Mouse (Mus musculus) adrenal gland, postnatal 25 days (tissue): ENCODE results near the gene Mob2. TPM values are rescaled to one million over a fixed set of nuclear protein-coding genes. Genes with fewer than 3 reads are reported as not detected.

Experiments
- DNase-seq: peaks from one replicate; pipeline ENCODE4 v3.0.0; 2021; ENCODE audit warnings: mixed read lengths
- long read RNA-seq: library from polyadenylated mRNA; stranded (forward); transcript quantifications from one replicate; pipeline ENCODE4 v2.0.0, GENCODE M21; 2021
- total RNA-seq: library from RNA; stranded (reverse); gene quantifications from 2 replicates; pipeline ENCODE4 v1.2.3, GENCODE M21; 2021

Mob2 gene
- total RNA-seq = 50.3 and 56.9 TPM in 2 replicates
- long read RNA-seq, transcript Mob2-201 (5 exons, 1,490 nt) = major isoform, 53 of 98 reads
- long read RNA-seq, transcript Mob2-204 (5 exons, 958 nt) = minor isoform, 5 of 98 reads
- long read RNA-seq, partial matches to known transcripts = 4 of 98 reads
- long read RNA-seq, other reads (novel, unspliced or antisense) = 34 of 98 reads

GRCm38 (mm10) chr7:142060931-142061565 lies at the start of gene Mob2:
Gene Mob2 (minus strand): TSS chr7:142061065.
- peak; percentile 91 for DNase-seq

GRCm38 (mm10) chr7:142104747-142105146 lies 43.9 kb upstream of the Mob2 start:
- no peak for DNase-seq

- DNase-seq = peak; percentile 84
Measured at GRCm38 (mm10) chr7:142097776-142098175, 36.9 kb upstream of the Mob2 start.

GRCm38 (mm10) chr7:142096701-142097100 lies 35.8 kb upstream of the Mob2 start:
- DNase-seq = no peak

GRCm38 (mm10) chr7:142095183-142095931 lies 34.5 kb upstream of the Mob2 start, which contains the start of gene Dusp8:
Gene Dusp8 (minus strand): TSS chr7:142095843.
- DNase-seq = peak; percentile 92

- DNase-seq = peak; percentile 46
Measured at GRCm38 (mm10) chr7:142094301-142095143, 33.7 kb upstream of the Mob2 start.

GRCm38 (mm10) chr7:142093696-142094240 lies 32.9 kb upstream of the Mob2 start:
- no peak for DNase-seq

- DNase-seq = no peak
Measured at GRCm38 (mm10) chr7:142092991-142093390, 32.1 kb upstream of the Mob2 start.

GRCm38 (mm10) chr7:142091848-142092247 lies 31.0 kb upstream of the Mob2 start:
- no peak for DNase-seq

- no peak for DNase-seq
Measured at GRCm38 (mm10) chr7:142089648-142090447, 29.0 kb upstream of the Mob2 start.

- DNase-seq = peak; percentile 70
Measured at GRCm38 (mm10) chr7:142088886-142089285, 28.0 kb upstream of the Mob2 start.

GRCm38 (mm10) chr7:142087069-142087652 lies 26.3 kb upstream of the Mob2 start:
- DNase-seq = no peak

- no peak for DNase-seq
Measured at GRCm38 (mm10) chr7:142086159-142086905, 25.5 kb upstream of the Mob2 start.

GRCm38 (mm10) chr7:142084820-142085219 lies 24.0 kb upstream of the Mob2 start:
- peak; percentile 94 for DNase-seq

- peak; percentile 19 for DNase-seq
Measured at GRCm38 (mm10) chr7:142084395-142084794, 23.5 kb upstream of the Mob2 start.

- DNase-seq = peak; percentile 50
Measured at GRCm38 (mm10) chr7:142083588-142084317, 22.9 kb upstream of the Mob2 start.

- no peak for DNase-seq
Measured at GRCm38 (mm10) chr7:142082607-142083006, 21.7 kb upstream of the Mob2 start.

- DNase-seq = no peak
Measured at GRCm38 (mm10) chr7:142082179-142082578, 21.3 kb upstream of the Mob2 start.

GRCm38 (mm10) chr7:142081736-142082135 lies 20.9 kb upstream of the Mob2 start:
- DNase-seq = no peak
